Mouse (Mus musculus) C2C12 (cell line): Measurements from ENCODE around the gene Slc12a7.

Source experiments
- CEBPB ChIP-seq: IDR thresholded peaks from one replicate; pipeline ENCODE4 v1.6.1; 2011; ENCODE audit warnings: low read depth, mild to moderate bottlenecking, control low read depth, moderate library complexity
- CTCF ChIP-seq: IDR thresholded peaks from one replicate; pipeline ENCODE4 v1.5.1; 2011; ENCODE audit not compliant: control insufficient read depth, insufficient read depth, insufficient read length
- MAX ChIP-seq: IDR thresholded peaks from one replicate; pipeline ENCODE4 v1.6.1; 2011; ENCODE audit warnings: mild to moderate bottlenecking, control low read depth
- MYOD1 ChIP-seq: IDR thresholded peaks from one replicate; pipeline ENCODE4 v1.6.1; 2011; ENCODE audit warnings: low read depth; ENCODE audit not compliant: control insufficient read depth, insufficient read length
- USF1 ChIP-seq: IDR thresholded peaks from one replicate; pipeline ENCODE4 v1.6.1; 2011; ENCODE audit warnings: low read depth, mild to moderate bottlenecking, control low read depth, moderate library complexity

DNA sequence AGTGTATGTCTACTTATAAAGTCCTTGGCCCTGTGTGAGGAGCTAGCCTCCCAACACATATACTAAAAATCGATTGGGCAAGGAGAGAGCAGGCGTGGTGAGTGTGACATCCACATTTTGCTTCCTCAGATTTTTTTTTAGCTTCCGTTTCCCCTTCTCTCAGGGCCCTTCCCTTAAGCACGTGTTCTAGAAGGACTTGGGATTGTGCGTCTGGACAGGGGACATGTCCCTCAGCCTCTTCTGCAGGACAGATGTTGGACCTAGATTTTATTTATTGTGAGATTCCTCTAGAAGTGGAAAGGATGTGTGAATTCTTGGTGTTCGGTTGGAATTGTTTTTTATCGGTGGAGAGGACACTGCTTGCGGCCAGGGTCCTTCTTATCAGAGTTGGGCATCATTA lies 34.3 kb downstream of the Slc12a7 start:
- no peak for TF ChIP-seq CTCF
- TF ChIP-seq MYOD1: no peak
- TF ChIP-seq CEBPB: no peak
- TF ChIP-seq USF1: no peak
- TF ChIP-seq MAX: no peak
